ENCODE assay signal across 14 mouse cellular contexts in the genomic region with DNA sequence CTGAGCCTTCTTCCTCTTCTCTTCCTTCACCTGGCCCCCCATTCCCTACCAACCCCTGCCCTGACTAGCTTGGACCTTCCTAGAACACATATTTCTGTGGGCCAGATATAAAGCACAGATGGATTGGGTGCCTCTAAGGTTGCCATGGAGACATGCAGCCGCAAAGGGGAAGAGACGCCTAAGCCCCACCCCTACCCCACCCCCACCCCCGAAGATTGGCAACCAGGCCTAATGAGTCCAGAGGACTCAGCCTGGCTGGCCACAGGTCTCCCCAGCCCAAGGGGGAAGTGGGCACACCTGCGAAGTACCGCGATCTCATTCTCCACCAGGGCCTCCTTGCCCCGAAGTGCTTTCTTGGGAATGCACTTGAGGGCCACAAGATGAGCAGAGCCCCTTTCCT. TPM values are rescaled to one million over a fixed set of nuclear protein-coding genes. Genes with fewer than 3 reads are reported as not detected.
DNase-seq lines count a peak whose midpoint lies in the region; ATAC-seq lines count a peak whose summit lies in the region.
"Had no signal": no experiment of that assay in that cellular context is flagged by ENCODE, and none has a peak within 500 bp of the region (broad histone marks: within the 10 kb centered on the region; RNA-seq: fewer than 3 reads in every experiment).

No protein-coding gene starts in this region.

- 57% methylated on average over 7 of the region's 7 CpGs for WGBS in forebrain, embryonic 12.5 days
- 52% methylated on average over 7 of the region's 7 CpGs for WGBS in forebrain, embryonic 11.5 days
- whole genome bisulfite sequencing in midbrain, embryonic 16.5 days = 47% methylated on average over 7 of the region's 7 CpGs

- no peak overlapping the region for H3K9ac ChIP-seq in forebrain, embryonic 12.5 days
- H3K9ac ChIP-seq in forebrain, embryonic 11.5 days (ENCODE audit: low read length) = no peak overlapping the region
- peak overlapping the region; percentile 75; the same call in 1 of the 2 replicates for H3K9ac ChIP-seq in midbrain, embryonic 16.5 days (ENCODE audit: low read depth, low read length)

- peaks cover 15% of the 10 kb centered on the region for H3K4me1 ChIP-seq in forebrain, embryonic 12.5 days
- H3K4me1 ChIP-seq in forebrain, embryonic 11.5 days (replicated peaks; ENCODE audit: control insufficient read depth, insufficient read depth, low read length) = no peaks in the 10 kb centered on the region
- peaks cover 9% of the 10 kb centered on the region; the same call in 1 of the 2 replicates for H3K4me1 ChIP-seq in midbrain, embryonic 16.5 days (ENCODE audit: control insufficient read depth, insufficient read depth, low read length)

- ATAC-seq in forebrain, embryonic 12.5 days (ENCODE audit: low FRiP score) = peak; percentile 5; the same call in 1 of the 2 replicates
- ATAC-seq in forebrain, embryonic 11.5 days (replicated peaks; ENCODE audit: low FRiP score) = no peak
- peak; percentile 29 for ATAC-seq in granulocyte monocyte progenitor cell, adult 5-6 weeks (replicated peaks; ENCODE audit: poor library complexity, severe bottlenecking)
- ATAC-seq in midbrain, embryonic 16.5 days = no peak

- H3K27me3 ChIP-seq in forebrain, embryonic 12.5 days = no peaks in the 10 kb centered on the region
- no peaks in the 10 kb centered on the region for H3K27me3 ChIP-seq in forebrain, embryonic 11.5 days (ENCODE audit: control insufficient read depth, insufficient read depth, low read length)
- H3K27me3 ChIP-seq in midbrain, embryonic 16.5 days (ENCODE audit: control insufficient read depth, insufficient read depth, low read depth, low read length) = no peaks in the 10 kb centered on the region

- peak overlapping the region; percentile 75; the same call in 1 of the 2 replicates for H3K4me2 ChIP-seq in forebrain, embryonic 12.5 days
- H3K4me2 ChIP-seq in forebrain, embryonic 11.5 days (ENCODE audit: low read depth, low read length, severe bottlenecking) = no peak overlapping the region
- peak overlapping the region; percentile 56 for H3K4me2 ChIP-seq in midbrain, embryonic 16.5 days (ENCODE audit: low read length)
- H3K4me2 ChIP-seq: liver, embryonic 11.5 days had no signal

- no peak for DNase-seq in forebrain, embryonic 11.5 days (ENCODE audit: low spot score)
- DNase-seq in MEL-GATA-1-ER (ENCODE audit: extremely low read depth, low read depth) = peak; percentile 18
- DNase-seq in liver = no peak
- no peak for DNase-seq in gastrocnemius, postnatal 25 days
- no peak for DNase-seq in frontal cortex, postnatal 25 days (ENCODE audit: low spot score in 2 of 2)
- DNase-seq: cerebellum, adult 8-10 months; gastrocnemius, postnatal 14 days; kidney, adult 9 months; thymus, adult 2 months had no signal

- H3K36me3 ChIP-seq in forebrain, embryonic 12.5 days (replicated peaks) = no peaks in the 10 kb centered on the region
- H3K36me3 ChIP-seq in forebrain, embryonic 11.5 days (ENCODE audit: control insufficient read depth, insufficient read depth, low read length) = no peaks in the 10 kb centered on the region
- 0 out of 2 replicates have a peak, but pooled peaks cover 2% of the 10 kb centered on the region for H3K36me3 ChIP-seq in midbrain, embryonic 16.5 days (ENCODE audit: control insufficient read depth, insufficient read depth, low read length)

- H3K9me3 ChIP-seq in forebrain, embryonic 12.5 days = no peaks in the 10 kb centered on the region
- no peaks in the 10 kb centered on the region for H3K9me3 ChIP-seq in forebrain, embryonic 11.5 days (ENCODE audit: control insufficient read depth, low read length)
- no peaks in the 10 kb centered on the region for H3K9me3 ChIP-seq in midbrain, embryonic 16.5 days (replicated peaks; ENCODE audit: control insufficient read depth, low read length, poor library complexity, severe bottlenecking)

- no peak overlapping the region for H3K27ac ChIP-seq in forebrain, embryonic 12.5 days
- H3K27ac ChIP-seq in forebrain, embryonic 11.5 days (ENCODE audit: low read depth, low read length) = no peak overlapping the region
- H3K27ac ChIP-seq in midbrain, embryonic 16.5 days (ENCODE audit: low read length) = no peak overlapping the region

- H3K4me3 ChIP-seq in forebrain, embryonic 12.5 days (replicated peaks) = no peak overlapping the region
- H3K4me3 ChIP-seq in forebrain, embryonic 11.5 days (ENCODE audit: low read depth, low read length) = no peak overlapping the region
- peak overlapping the region; percentile 47 for H3K4me3 ChIP-seq in midbrain, embryonic 16.5 days (ENCODE audit: low read depth, low read length)

RNA-seq across cellular contexts. Expression of a gene that starts 1.5 kb away (rescaled TPM):
- polyA plus RNA-seq in forebrain, embryonic 12.5 days (2016; fragmentation: Nextera tagmentation; extraction: Ambion mirVana) = 31.2 and 32.1 TPM in 2 replicates
- 11.1 and 17.4 TPM in 2 replicates for polyA plus RNA-seq in forebrain, embryonic 11.5 days (2014; fragmentation: Nextera tagmentation; extraction: Ambion mirVana)
- 2.5 TPM in 1 of 2 replicates, not detected in the other for total RNA-seq in granulocyte monocyte progenitor cell, adult 5-6 weeks (2014; fragmentation: Nextera tagmentation)
- not detected in 2 replicates for total RNA-seq in granulocyte monocyte progenitor cell, adult 5-6 weeks (2017)
- polyA plus RNA-seq in midbrain, embryonic 16.5 days (2015; fragmentation: Nextera tagmentation; extraction: Ambion mirVana) = 197 and 208 TPM in 2 replicates
- total RNA-seq in gastrocnemius, postnatal 25 days (2021) = 10 to 100 TPM in 1 of 2 experiments, 1 to 10 TPM in 1; 8.6 to 10.3 TPM
- total RNA-seq: monocyte, adult 5-6 weeks had no signal

RNA-seq across cellular contexts. Expression of a gene that starts 14.6 kb away (rescaled TPM):
- 7.5 and 8.0 TPM in 2 replicates for polyA plus RNA-seq in forebrain, embryonic 12.5 days (2016; fragmentation: Nextera tagmentation; extraction: Ambion mirVana)
- polyA plus RNA-seq in forebrain, embryonic 11.5 days (2014; fragmentation: Nextera tagmentation; extraction: Ambion mirVana) = 7.5 and 9.0 TPM in 2 replicates
- total RNA-seq in granulocyte monocyte progenitor cell, adult 5-6 weeks (2014; fragmentation: Nextera tagmentation) = 1.1 TPM in 1 of 2 replicates, not detected in the other
- not detected in 2 replicates for total RNA-seq in granulocyte monocyte progenitor cell, adult 5-6 weeks (2017)
- polyA plus RNA-seq in midbrain, embryonic 16.5 days (2015; fragmentation: Nextera tagmentation; extraction: Ambion mirVana) = 6.6 and 7.3 TPM in 2 replicates
- total RNA-seq in gastrocnemius, postnatal 25 days (2021) = 100 to 1,000 TPM in 1 of 2 experiments, 10 to 100 TPM in 1; 96.2 to 127 TPM
- total RNA-seq: monocyte, adult 5-6 weeks had no signal

RNA-seq across cellular contexts. Expression of a gene that starts 19.2 kb away (rescaled TPM):
- 3.7 and 5.4 TPM in 2 replicates for polyA plus RNA-seq in forebrain, embryonic 12.5 days (2016; fragmentation: Nextera tagmentation; extraction: Ambion mirVana)
- polyA plus RNA-seq in forebrain, embryonic 11.5 days (2014; fragmentation: Nextera tagmentation; extraction: Ambion mirVana) = 4.5 and 5.5 TPM in 2 replicates
- 0.26 and 0.41 TPM in 2 replicates for total RNA-seq in granulocyte monocyte progenitor cell, adult 5-6 weeks (2014; fragmentation: Nextera tagmentation)
- total RNA-seq in granulocyte monocyte progenitor cell, adult 5-6 weeks (2017) = 0.30 and 0.88 TPM in 2 replicates
- polyA plus RNA-seq in midbrain, embryonic 16.5 days (2015; fragmentation: Nextera tagmentation; extraction: Ambion mirVana) = 0.21 and 0.22 TPM in 2 replicates
- not detected for total RNA-seq in gastrocnemius, postnatal 25 days (2021)
- total RNA-seq: gastrocnemius, postnatal 14 days; monocyte, adult 5-6 weeks had no signal

RNA-seq across cellular contexts. Expression of a gene that starts 57.6 kb away (rescaled TPM):
- 105 and 117 TPM in 2 replicates for polyA plus RNA-seq in forebrain, embryonic 12.5 days (2016; fragmentation: Nextera tagmentation; extraction: Ambion mirVana)
- 128 and 135 TPM in 2 replicates for polyA plus RNA-seq in forebrain, embryonic 11.5 days (2014; fragmentation: Nextera tagmentation; extraction: Ambion mirVana)
- total RNA-seq in granulocyte monocyte progenitor cell, adult 5-6 weeks (2014; fragmentation: Nextera tagmentation) = 127 and 157 TPM in 2 replicates
- 255 and 292 TPM in 2 replicates for total RNA-seq in granulocyte monocyte progenitor cell, adult 5-6 weeks (2017)
- polyA plus RNA-seq in midbrain, embryonic 16.5 days (2015; fragmentation: Nextera tagmentation; extraction: Ambion mirVana) = 123 and 130 TPM in 2 replicates
- total RNA-seq in gastrocnemius, postnatal 25 days (2021) = 10 to 100 TPM; 45.9 to 58.5 TPM

RNA-seq across cellular contexts. Expression of a gene that starts 58.0 kb away (rescaled TPM):
- 9.2 and 10.4 TPM in 2 replicates for polyA plus RNA-seq in forebrain, embryonic 12.5 days (2016; fragmentation: Nextera tagmentation; extraction: Ambion mirVana)
- polyA plus RNA-seq in forebrain, embryonic 11.5 days (2014; fragmentation: Nextera tagmentation; extraction: Ambion mirVana) = 8.9 and 10.7 TPM in 2 replicates
- 61.0 and 61.6 TPM in 2 replicates for total RNA-seq in granulocyte monocyte progenitor cell, adult 5-6 weeks (2014; fragmentation: Nextera tagmentation)
- 19.5 and 26.1 TPM in 2 replicates for total RNA-seq in granulocyte monocyte progenitor cell, adult 5-6 weeks (2017)
- 10.4 and 11.1 TPM in 2 replicates for polyA plus RNA-seq in midbrain, embryonic 16.5 days (2015; fragmentation: Nextera tagmentation; extraction: Ambion mirVana)
- 10 to 100 TPM; 22.8 to 30.4 TPM for total RNA-seq in gastrocnemius, postnatal 25 days (2021)

Comparison
In these comparisons a context has a peak if more than half of its experiments do, and no peak if none do; other contexts are left out.
1. ATAC-seq: peak in forebrain, embryonic 12.5 days (single experiment) and granulocyte monocyte progenitor cell, adult 5-6 weeks (single experiment); none in forebrain, embryonic 11.5 days (single experiment) and midbrain, embryonic 16.5 days (single experiment).